Mouse (Mus musculus) c-Kit-positive CD71-positive TER-119-negative erythroid progenitor cells, embryonic 14.5 days (primary cell): Measurements from ENCODE around the gene Araf.
A peak's percentile ranks its signal among the peaks of the same experiment; 100 is the strongest.

Source experiments
- DNase-seq: peaks from one replicate; pipeline ENCODE4 v3.0.0-alpha.2; 2013; ENCODE audit warnings: low read depth

Araf gene

GRCm38 (mm10) chrX:20848256-20848984, 50.8 kb downstream of the Araf start:
- DNase-seq, result peak; percentile 89

- no peak for DNase-seq
Measured at GRCm38 (mm10) chrX:20853794-20854193, 56.2 kb downstream of the Araf start.

GRCm38 (mm10) chrX:20861453-20862104, 64.0 kb downstream of the Araf start:
- DNase-seq, result no peak

GRCm38 (mm10) chrX:20862105-20863065, 64.8 kb downstream of the Araf start:
- no peak for DNase-seq

- no peak for DNase-seq
Measured at GRCm38 (mm10) chrX:20863161-20864101, 65.8 kb downstream of the Araf start.

GRCm38 (mm10) chrX:20868091-20868490, 70.5 kb downstream of the Araf start:
- DNase-seq, result no peak

- no peak for DNase-seq
Measured at GRCm38 (mm10) chrX:20869203-20869602, 71.6 kb downstream of the Araf start.

GRCm38 (mm10) chrX:20869962-20870513, 72.4 kb downstream of the Araf start, which contains the start of gene Timp1:
Gene Timp1, plus strand, starts transcription at chrX:20870166.
- DNase-seq, result no peak

GRCm38 (mm10) chrX:20872928-20873500, 75.4 kb downstream of the Araf start:
- DNase-seq, result no peak

- DNase-seq, result no peak
Measured at GRCm38 (mm10) chrX:20875241-20875640, 77.6 kb downstream of the Araf start.

GRCm38 (mm10) chrX:20910074-20910473, 112.5 kb downstream of the Araf start:
- peak; percentile 21 for DNase-seq
